Mouse (Mus musculus): ENCODE measurements around the gene Shisa4.

DNA sequence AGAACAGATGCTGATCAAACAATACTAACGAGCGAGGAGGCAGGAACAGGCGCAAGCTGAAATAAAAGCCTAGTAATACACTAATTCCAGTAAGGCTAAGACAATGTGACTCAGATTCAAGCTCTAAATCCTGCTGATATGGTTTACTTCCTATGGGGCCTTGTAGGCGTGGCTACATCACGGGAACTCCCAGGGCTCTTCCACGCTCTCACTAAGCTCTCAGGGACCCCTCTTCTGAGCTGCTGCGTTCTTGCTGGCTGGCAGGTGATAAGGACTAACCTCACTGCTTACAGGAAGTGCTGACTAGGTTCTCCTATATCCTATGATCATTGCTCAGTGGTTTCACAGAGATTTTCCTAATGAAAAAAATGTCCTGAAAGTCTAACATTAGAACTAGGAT, 30.3 kb upstream of the Shisa4 start:
- TF ChIP-seq CTCF (IDR thresholded peaks at IDR 0.05; ENCODE audit: low read depth, low read length): no peak
- TF ChIP-seq POLR2A (IDR thresholded peaks at IDR 0.05; ENCODE audit: extremely low read depth, insufficient read depth, low read length): no peak
